Comparison of ENCODE assay signal across 8 mouse cellular contexts in genomic region chr4:149838682-149839081, GRCm38 (mm10).
DNase-seq lines count a peak whose midpoint lies in the region; ATAC-seq and TF ChIP-seq lines count a peak whose summit lies in the region.

No protein-coding gene starts in this region.

- H3K4me2 ChIP-seq in kidney, embryonic 15.5 days: no peak overlapping the region

- no peak overlapping the region for H3K4me3 ChIP-seq in layer of hippocampus, adult 2 months
- H3K4me3 ChIP-seq in ES-E14 (ENCODE audit: insufficient read depth in 1 of 2, low read depth in 1 of 2, low read length in 2 of 2, poor library complexity in 1 of 2, severe bottlenecking in 1 of 2): no peak overlapping the region
- H3K4me3 ChIP-seq in kidney, embryonic 15.5 days (replicated peaks): no peak overlapping the region
- no peak overlapping the region for H3K4me3 ChIP-seq in olfactory bulb, adult 2 months (ENCODE audit: insufficient read depth, low read depth, low read length)
- no peak overlapping the region for H3K4me3 ChIP-seq in hindbrain, embryonic 10.5 days

- no peaks in the 10 kb centered on the region for H3K36me3 ChIP-seq in ES-E14 (ENCODE audit: control insufficient read depth, insufficient read depth, low read length, poor library complexity, severe bottlenecking)
- H3K36me3 ChIP-seq in kidney, embryonic 15.5 days: no peaks in the 10 kb centered on the region
- no peaks in the 10 kb centered on the region for H3K36me3 ChIP-seq in hindbrain, embryonic 10.5 days

- H3K27me3 ChIP-seq in kidney, embryonic 15.5 days: no peaks in the 10 kb centered on the region
- no peaks in the 10 kb centered on the region for H3K27me3 ChIP-seq in hindbrain, embryonic 10.5 days (ENCODE audit: insufficient read depth, poor library complexity, severe bottlenecking)

- TF ChIP-seq POLR2A in olfactory bulb, adult 2 months (IDR thresholded peaks at IDR 0.05; ENCODE audit: insufficient read depth, low read depth, low read length): no peak

- ATAC-seq in kidney, embryonic 15.5 days (replicated peaks; ENCODE audit: low FRiP score): peak; percentile 67; the same call in 1 of the 2 replicates

- H3K4me1 ChIP-seq in ES-E14 (ENCODE audit: control insufficient read depth in 2 of 2, insufficient read depth in 2 of 2, low read length in 2 of 2, poor library complexity in 1 of 2): no peaks in the 10 kb centered on the region
- H3K4me1 ChIP-seq in kidney, embryonic 15.5 days: peaks cover 8% of the 10 kb centered on the region; the same call in 1 of the 2 replicates
- H3K4me1 ChIP-seq in olfactory bulb, adult 2 months (ENCODE audit: control insufficient read depth, insufficient read depth, low read length): peaks cover 7% of the 10 kb centered on the region
- peaks cover 6% of the 10 kb centered on the region; the same call in 1 of the 2 replicates for H3K4me1 ChIP-seq in hindbrain, embryonic 10.5 days (replicated peaks)

- H3K27ac ChIP-seq in layer of hippocampus, adult 2 months: no peak overlapping the region
- no peak overlapping the region for H3K27ac ChIP-seq in ES-E14 (ENCODE audit: insufficient read depth, low read depth, low read length, poor library complexity, severe bottlenecking)
- no peak overlapping the region for H3K27ac ChIP-seq in kidney, embryonic 15.5 days
- H3K27ac ChIP-seq in olfactory bulb, adult 2 months (ENCODE audit: insufficient read depth, low read depth, low read length): no peak overlapping the region
- no peak overlapping the region for H3K27ac ChIP-seq in hindbrain, embryonic 10.5 days

- H3K9me3 ChIP-seq in ES-E14 (ENCODE audit: control insufficient read depth, insufficient read depth, low read depth, low read length): no peaks in the 10 kb centered on the region
- no peaks in the 10 kb centered on the region for H3K9me3 ChIP-seq in kidney, embryonic 15.5 days (replicated peaks)
- no peaks in the 10 kb centered on the region for H3K9me3 ChIP-seq in hindbrain, embryonic 10.5 days

- 13% methylated on average over 3 of the region's 3 CpGs for WGBS in kidney, embryonic 15.5 days
- WGBS in olfactory bulb, adult 2 months: 44% methylated on average over 3 of the region's 3 CpGs
- WGBS in hindbrain, embryonic 10.5 days: 15% methylated on average over 3 of the region's 3 CpGs

- in situ Hi-C loops in ES-E14 (cut with MboI; ENCODE audit: low sequenced_read_pairs in 2 of 2, unreplicated experiment in 2 of 2): loop anchor here in 1 of 2 experiments (10.0 kb wide), 1 partner anchor 136 kb away; no protein-coding TSS in a partner anchor

- TF ChIP-seq CTCF in layer of hippocampus, adult 2 months (conservative IDR thresholded peaks at IDR 0.05): peak; percentile 78
- TF ChIP-seq CTCF in olfactory bulb, adult 2 months (IDR thresholded peaks at IDR 0.05; ENCODE audit: insufficient read depth, low read depth, low read length): 0 out of 2 replicates have a peak, but pooled peaks have one; percentile 29

- no peak for DNase-seq in layer of hippocampus, adult 2 months (ENCODE audit: low spot score in 2 of 2)
- no peak for DNase-seq in layer of hippocampus, adult 18-20 months (ENCODE audit: low spot score in 2 of 2)
- no peak for DNase-seq in ES-E14 (ENCODE audit: low read depth, low spot score)
- peak; percentile 50 for DNase-seq in embryo, embryonic 9.5 days (ENCODE audit: extremely low spot score)
- no peak for DNase-seq in right cerebral cortex, adult 2 months (ENCODE audit: low spot score in 2 of 2)
- DNase-seq in hindbrain, embryonic 10.5 days (ENCODE audit: low spot score): no peak

- H3K9ac ChIP-seq in ES-E14 (ENCODE audit: insufficient read depth, low read depth, low read length, poor library complexity, severe bottlenecking): no peak overlapping the region
- H3K9ac ChIP-seq in kidney, embryonic 15.5 days: no peak overlapping the region

TF ChIP-seq in ES-E14, 5 proteins besides CTCF, POLR2A, EP300 and RAD21:
- TF ChIP-seq ZC3H11A (IDR thresholded peaks at IDR 0.05; ENCODE audit: borderline replicate concordance, low read depth, low read length) (0 out of 2 replicates have a peak, but pooled peaks have one; percentile 37), ZNF384 (IDR thresholded peaks at IDR 0.05; ENCODE audit: low read depth, low read length) (no peak)
